Mouse (Mus musculus) limb, embryonic 14.5 days (tissue): ENCODE measurements around the gene Hsf5. TPM values are rescaled to one million over a fixed set of nuclear protein-coding genes. Genes with fewer than 3 reads are reported as not detected.

Experiments
- ATAC-seq: fragments of 200-750 bp; cut with Nextera tagmentation; 2 replicates; pipeline ENCODE4 v1.8.0; 2017; ENCODE audit warnings: low read depth, moderate number of reproducible peaks, moderate TSS enrichment; ENCODE audit not compliant: low FRiP score
- DNase-seq: peaks from one replicate; pipeline ENCODE4 v3.0.0-alpha.2; 2015; ENCODE audit warnings: low spot score
- H3K27ac ChIP-seq: fragments of 300-500 bp; sonication (generic); replicated peaks from 2 replicates; pipeline ENCODE4 v1.5.1; 2014; ENCODE audit warnings: low read depth, mild to moderate bottlenecking, low read length, moderate library complexity, mixed read lengths
- H3K27me3 ChIP-seq: fragments of 300-500 bp; sonication (generic); 2 replicates; pipeline ENCODE4 v1.6.1; 2014; ENCODE audit warnings: low read length, mixed read lengths; ENCODE audit not compliant: control insufficient read depth, insufficient read depth
- H3K36me3 ChIP-seq: fragments of 300-500 bp; sonication (generic); 2 replicates; pipeline ENCODE4 v1.6.1; 2014; ENCODE audit warnings: mild to moderate bottlenecking, low read length, moderate library complexity, mixed read lengths; ENCODE audit not compliant: control insufficient read depth, insufficient read depth
- H3K4me1 ChIP-seq: fragments of 300-500 bp; sonication (generic); 2 replicates; pipeline ENCODE4 v1.6.1; 2014; ENCODE audit warnings: antibody characterized with exemption, low read length, mixed read lengths; ENCODE audit not compliant: control insufficient read depth, insufficient read depth
- H3K4me2 ChIP-seq: fragments of 300-500 bp; sonication (generic); replicated peaks from 2 replicates; pipeline ENCODE4 v1.6.1; 2014; ENCODE audit warnings: low read depth, mild to moderate bottlenecking, low read length, moderate library complexity; ENCODE audit not compliant: severe bottlenecking
- H3K4me3 ChIP-seq: fragments of 300-500 bp; sonication (generic); replicated peaks from 2 replicates; pipeline ENCODE4 v1.5.1; 2014; ENCODE audit warnings: low read length
- H3K9ac ChIP-seq: fragments of 300-500 bp; sonication (generic); 2 replicates; pipeline ENCODE4 v1.6.1; 2014; ENCODE audit warnings: mild to moderate bottlenecking, low read depth, low read length, moderate library complexity; ENCODE audit not compliant: severe bottlenecking
- H3K9me3 ChIP-seq: fragments of 300-500 bp; sonication (generic); 2 replicates; pipeline ENCODE4 v1.6.1; 2016; ENCODE audit warnings: low read length; ENCODE audit not compliant: control insufficient read depth
- POLR2A ChIP-seq: fragments of 200-500 bp; IDR thresholded peaks from 2 replicates; pipeline ENCODE4 v1.8.0; 2012; ENCODE audit warnings: inconsistent platforms, mild to moderate bottlenecking, moderate library complexity, borderline replicate concordance; ENCODE audit not compliant: insufficient read depth, insufficient read length; ENCODE audit errors: extremely low read depth
- WGBS: fragments of 180-500 bp; shearing (Covaris S2); extraction: QIAGEN DNeasy Blood & Tissue Kit; methylation state at CpG from one replicate; pipeline ENCODE4 v1.1.7; 2014; 5-methylcytosine and 5-hydroxymethylcytosine counted together
- polyA plus RNA-seq, 2 experiments: library from polyadenylated mRNA; depleted of rRNA in 1 of 2; stranded (reverse) in 1 of 2; unstranded in 1 of 2; fragments of >200 nt; fragmentation: Nextera tagmentation in 1 of 2; extraction: Ambion mirVana in 1 of 2; gene quantifications; 2 replicates each; pipeline versions ENCODE4 v1.2.1 to v1.2.3; 2012 to 2014

The Hsf5 gene
- polyA plus RNA-seq, 2 experiments, result 0.15 to 0.25 TPM

- Histone ChIP-seq H3K4me1 (peaks cover 6% of the 10 kb centered on the region), H3K27me3 (no peaks in the 10 kb centered on the region), H3K9me3 (no peaks in the 10 kb centered on the region), H3K36me3 (no peaks in the 10 kb centered on the region), H3K27ac (no peak overlapping the region), H3K4me3 (no peak overlapping the region), H3K9ac (no peak overlapping the region), H3K4me2 (no peak overlapping the region)
- WGBS, result 76% methylated on average over 9 of the region's 9 CpGs
- DNase-seq, result no peak
- TF ChIP-seq POLR2A, result no peak
- ATAC-seq, result no peak
These were observed 87.3 kb downstream of the Hsf5 start for GRCm38 (mm10) chr11:87704289-87704688.

- DNase-seq (no peak), ATAC-seq (no peak)
- Histone ChIP-seq H3K4me2 (no peak overlapping the region), H3K27ac (no peak overlapping the region), H3K36me3 (no peaks in the 10 kb centered on the region), H3K9me3 (no peaks in the 10 kb centered on the region), H3K4me3 (no peak overlapping the region), H3K27me3 (no peaks in the 10 kb centered on the region), H3K9ac (no peak overlapping the region), H3K4me1 (peaks cover 16% of the 10 kb centered on the region)
- no peak for TF ChIP-seq POLR2A
- 45% methylated on average over 8 of the region's 8 CpGs for WGBS
These were observed 90.6 kb downstream of the Hsf5 start for GRCm38 (mm10) chr11:87707570-87707969.

GRCm38 (mm10) chr11:87708979-87709378 lies 92.0 kb downstream of the Hsf5 start:
- Histone ChIP-seq H3K4me3 (no peak overlapping the region), H3K4me1 (peaks cover 16% of the 10 kb centered on the region), H3K36me3 (no peaks in the 10 kb centered on the region), H3K27ac (no peak overlapping the region), H3K9me3 (no peaks in the 10 kb centered on the region), H3K4me2 (no peak overlapping the region), H3K9ac (no peak overlapping the region), H3K27me3 (no peaks in the 10 kb centered on the region)
- no peak for DNase-seq
- no peak for TF ChIP-seq POLR2A
- no peak for ATAC-seq
- WGBS, result 77% methylated on average over 5 of the region's 5 CpGs

Other genes starting within 250 kb of the Hsf5 start
- 9.8 and 10.0 TPM in 2 replicates for gene Rad51c, start 212.2 kb upstream of the Hsf5 start, polyA plus RNA-seq (2012; rRNA removed)
- 6.1 and 8.0 TPM in 2 replicates for gene Rad51c, start 212.2 kb upstream of the Hsf5 start, polyA plus RNA-seq (2014; fragmentation: Nextera tagmentation; extraction: Ambion mirVana)
- 1.3 and 1.5 TPM in 2 replicates for gene Tex14, start 212.1 kb upstream of the Hsf5 start, polyA plus RNA-seq (2012; rRNA removed)
- gene Tex14, start 212.1 kb upstream of the Hsf5 start, polyA plus RNA-seq (2014; fragmentation: Nextera tagmentation; extraction: Ambion mirVana), result 1.6 and 2.0 TPM in 2 replicates
- not detected in 2 replicates for gene Gm11492, start 50.5 kb upstream of the Hsf5 start, polyA plus RNA-seq (2012; rRNA removed)
- not detected in 2 replicates for gene Gm11492, start 50.5 kb upstream of the Hsf5 start, polyA plus RNA-seq (2014; fragmentation: Nextera tagmentation; extraction: Ambion mirVana)
- 20.4 and 25.8 TPM in 2 replicates for gene Sept4, start 48.3 kb upstream of the Hsf5 start, polyA plus RNA-seq (2012; rRNA removed)
- gene Sept4, start 48.3 kb upstream of the Hsf5 start, polyA plus RNA-seq (2014; fragmentation: Nextera tagmentation; extraction: Ambion mirVana), result 20.5 and 25.7 TPM in 2 replicates
- gene Mtmr4, start 25.0 kb upstream of the Hsf5 start, polyA plus RNA-seq (2012; rRNA removed), result 33.2 and 37.8 TPM in 2 replicates
- 29.0 and 29.5 TPM in 2 replicates for gene Mtmr4, start 25.0 kb upstream of the Hsf5 start, polyA plus RNA-seq (2014; fragmentation: Nextera tagmentation; extraction: Ambion mirVana)
- gene Rnf43, start 45.6 kb downstream of the Hsf5 start, polyA plus RNA-seq (2012; rRNA removed), result 4.7 and 4.9 TPM in 2 replicates
- 6.5 and 9.5 TPM in 2 replicates for gene Rnf43, start 45.6 kb downstream of the Hsf5 start, polyA plus RNA-seq (2014; fragmentation: Nextera tagmentation; extraction: Ambion mirVana)
- 106 and 121 TPM in 2 replicates for gene Supt4a, start 120.4 kb downstream of the Hsf5 start, polyA plus RNA-seq (2012; rRNA removed)
- 167 and 181 TPM in 2 replicates for gene Supt4a, start 120.4 kb downstream of the Hsf5 start, polyA plus RNA-seq (2014; fragmentation: Nextera tagmentation; extraction: Ambion mirVana)
- gene Tspoap1, start 143.4 kb downstream of the Hsf5 start, polyA plus RNA-seq (2012; rRNA removed), result 6.5 and 7.3 TPM in 2 replicates
- 2.2 and 2.9 TPM in 2 replicates for gene Tspoap1, start 143.4 kb downstream of the Hsf5 start, polyA plus RNA-seq (2014; fragmentation: Nextera tagmentation; extraction: Ambion mirVana)
- 1.1 and 3.3 TPM in 2 replicates for gene Mpo, start 176.4 kb downstream of the Hsf5 start, polyA plus RNA-seq (2012; rRNA removed)
- gene Mpo, start 176.4 kb downstream of the Hsf5 start, polyA plus RNA-seq (2014; fragmentation: Nextera tagmentation; extraction: Ambion mirVana), result 1.7 TPM in 2 replicates
- gene Lpo, start 211.1 kb downstream of the Hsf5 start, polyA plus RNA-seq (2012; rRNA removed), result 0.04 and 0.06 TPM in 2 replicates
- 0.07 TPM in 1 of 2 replicates, not detected in the other for gene Lpo, start 211.1 kb downstream of the Hsf5 start, polyA plus RNA-seq (2014; fragmentation: Nextera tagmentation; extraction: Ambion mirVana)
- gene Mks1, start 236.1 kb downstream of the Hsf5 start, polyA plus RNA-seq (2012; rRNA removed), result 31.0 and 37.3 TPM in 2 replicates
- 12.8 and 14.3 TPM in 2 replicates for gene Mks1, start 236.1 kb downstream of the Hsf5 start, polyA plus RNA-seq (2014; fragmentation: Nextera tagmentation; extraction: Ambion mirVana)